11 mouse cellular contexts compared by ENCODE assay signal in the genomic region with DNA sequence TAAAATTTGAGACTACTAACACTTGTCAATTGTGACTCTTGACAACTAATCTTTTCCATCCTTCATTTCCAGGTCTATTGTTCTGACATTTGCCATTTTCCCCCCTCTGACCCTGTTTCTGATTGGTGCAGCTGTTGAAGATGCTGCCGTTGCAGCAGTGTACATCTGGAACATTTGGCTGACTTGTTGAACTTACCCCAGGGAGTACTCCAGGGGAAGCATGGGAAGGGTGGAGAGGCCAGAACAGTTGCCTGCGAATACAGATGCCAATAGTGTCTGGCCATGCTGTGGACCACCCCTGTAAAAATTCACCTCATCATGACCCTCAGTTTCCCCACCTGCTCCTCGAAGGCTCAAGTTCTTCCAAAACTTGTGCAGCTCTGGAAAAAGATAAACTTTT. TPM values are rescaled to one million over a fixed set of nuclear protein-coding genes. Genes with fewer than 3 reads are reported as not detected.
DNase-seq lines count a peak whose midpoint lies in the region; ATAC-seq lines count a peak whose summit lies in the region.
"Had no signal": no experiment of that assay in that cellular context is flagged by ENCODE, and none has a peak within 500 bp of the region (broad histone marks: within the 10 kb centered on the region; RNA-seq: fewer than 3 reads in every experiment).

No protein-coding gene starts in this region.

- WGBS in kidney, embryonic 15.5 days: 37% methylated on average over 3 of the region's 3 CpGs
- 34% methylated on average over 3 of the region's 3 CpGs for WGBS in embryonic facial prominence, embryonic 14.5 days
- WGBS in midbrain, embryonic 15.5 days: 44% methylated on average over 3 of the region's 3 CpGs

- intact Hi-C loops in heart, postnatal 10 days (cut with DNase I): loop anchor here (10.0 kb wide), 1 partner anchor 420 kb away; no protein-coding TSS in a partner anchor

- no peak overlapping the region for H3K9ac ChIP-seq in kidney, embryonic 15.5 days
- no peak overlapping the region for H3K9ac ChIP-seq in embryonic facial prominence, embryonic 14.5 days (ENCODE audit: low read depth, low read length)
- no peak overlapping the region for H3K9ac ChIP-seq in midbrain, embryonic 15.5 days
- H3K9ac ChIP-seq: lung, embryonic 15.5 days had no signal

- no peaks in the 10 kb centered on the region for H3K9me3 ChIP-seq in kidney, embryonic 15.5 days (replicated peaks)
- no peaks in the 10 kb centered on the region for H3K9me3 ChIP-seq in embryonic facial prominence, embryonic 14.5 days (ENCODE audit: control insufficient read depth, low read length)
- H3K9me3 ChIP-seq in midbrain, embryonic 15.5 days: no peaks in the 10 kb centered on the region
- H3K9me3 ChIP-seq: lung, embryonic 15.5 days had no signal

- H3K4me1 ChIP-seq in kidney, embryonic 15.5 days: 0 out of 2 replicates have a peak, but pooled peaks cover 2% of the 10 kb centered on the region
- H3K4me1 ChIP-seq in embryonic facial prominence, embryonic 14.5 days (ENCODE audit: control insufficient read depth, insufficient read depth, low read length): no peaks in the 10 kb centered on the region
- H3K4me1 ChIP-seq in midbrain, embryonic 15.5 days: peaks cover 3% of the 10 kb centered on the region; the same call in 1 of the 2 replicates
- H3K4me1 ChIP-seq: lung, embryonic 15.5 days had no signal

- H3K36me3 ChIP-seq in kidney, embryonic 15.5 days: no peaks in the 10 kb centered on the region
- no peaks in the 10 kb centered on the region for H3K36me3 ChIP-seq in embryonic facial prominence, embryonic 14.5 days (ENCODE audit: control insufficient read depth, insufficient read depth, low read length)
- H3K36me3 ChIP-seq in midbrain, embryonic 15.5 days (replicated peaks): no peaks in the 10 kb centered on the region
- H3K36me3 ChIP-seq: lung, embryonic 15.5 days had no signal

- H3K27ac ChIP-seq in kidney, embryonic 15.5 days: no peak overlapping the region
- H3K27ac ChIP-seq in embryonic facial prominence, embryonic 14.5 days (replicated peaks; ENCODE audit: low read depth, low read length): no peak overlapping the region
- H3K27ac ChIP-seq in midbrain, embryonic 15.5 days: no peak overlapping the region
- H3K27ac ChIP-seq: lung, embryonic 15.5 days had no signal

- peaks cover 38% of the 10 kb centered on the region for H3K27me3 ChIP-seq in kidney, embryonic 15.5 days
- H3K27me3 ChIP-seq in embryonic facial prominence, embryonic 14.5 days (replicated peaks; ENCODE audit: control insufficient read depth, insufficient read depth, low read length): peaks cover 13% of the 10 kb centered on the region
- peaks cover 10% of the 10 kb centered on the region for H3K27me3 ChIP-seq in midbrain, embryonic 15.5 days (replicated peaks)
- H3K27me3 ChIP-seq: lung, embryonic 15.5 days had no signal

- no peak overlapping the region for H3K4me3 ChIP-seq in kidney, embryonic 15.5 days (replicated peaks)
- H3K4me3 ChIP-seq in embryonic facial prominence, embryonic 14.5 days (ENCODE audit: low read depth, low read length): no peak overlapping the region
- no peak overlapping the region for H3K4me3 ChIP-seq in midbrain, embryonic 15.5 days

- no peak for DNase-seq in kidney, adult 11 months
- DNase-seq in embryonic facial prominence, embryonic 14.5 days (ENCODE audit: low spot score): peak; percentile 11
- DNase-seq in heart, postnatal 10 days: peak; percentile 32 to 40
- peak; percentile 34 for DNase-seq in skeletal muscle tissue, adult 2 months (ENCODE audit: low read depth, low spot score)
- DNase-seq: cerebellum, postnatal 10 days; left cerebral cortex, postnatal 4 days had no signal

- peak overlapping the region; percentile 82; the same call in 1 of the 2 replicates for H3K4me2 ChIP-seq in kidney, embryonic 15.5 days
- H3K4me2 ChIP-seq in embryonic facial prominence, embryonic 14.5 days (ENCODE audit: low read depth, low read length): peak overlapping the region; percentile 73; the same call in 1 of the 2 replicates
- H3K4me2 ChIP-seq in midbrain, embryonic 15.5 days: no peak overlapping the region

- no peak for ATAC-seq in kidney, embryonic 15.5 days (replicated peaks; ENCODE audit: low FRiP score)
- no peak for ATAC-seq in embryonic facial prominence, embryonic 14.5 days (ENCODE audit: low read depth)
- no peak for ATAC-seq in frontal cortex, adult (ENCODE audit: low TSS enrichment)
- no peak for ATAC-seq in midbrain, embryonic 15.5 days (replicated peaks)

RNA-seq across cellular contexts. Expression of a gene that starts 1.0 kb away (rescaled TPM):
- polyA plus RNA-seq in kidney, embryonic 15.5 days (2015; fragmentation: Nextera tagmentation; extraction: Ambion mirVana): 1.7 and 1.8 TPM in 2 replicates
- polyA plus RNA-seq in embryonic facial prominence, embryonic 14.5 days (2014; fragmentation: Nextera tagmentation; extraction: Ambion mirVana): 6.3 and 7.0 TPM in 2 replicates
- total RNA-seq in heart, postnatal 10 days (2021): 1 to 10 TPM; 4.7 to 5.6 TPM
- polyA plus RNA-seq in midbrain, embryonic 15.5 days (2015; fragmentation: Nextera tagmentation; extraction: Ambion mirVana): 1.8 and 1.9 TPM in 2 replicates
- total RNA-seq: monocyte, adult 5-6 weeks had no signal
